Mouse (Mus musculus) kidney, adult 2 months (tissue): ENCODE measurements around the gene Gm4491.

ENCODE experiments used
- CTCF ChIP-seq: fragments of 200-500 bp; conservative IDR thresholded peaks from 2 replicates; pipeline ENCODE4 v1.5.1; 2011; ENCODE audit warnings: low read depth, mild to moderate bottlenecking, control low read depth, low read length, moderate library complexity, mixed read lengths; ENCODE audit not compliant: insufficient read depth, insufficient read length
- POLR2A ChIP-seq: fragments of 200-500 bp; IDR thresholded peaks from one replicate; pipeline ENCODE4 v1.6.1; 2011; ENCODE audit warnings: low read depth, low read length, control low read depth

GRCm38 (mm10) chr14:57145741-57146140 is 30.1 kb upstream of the Gm4491 start:
- no peak for TF ChIP-seq CTCF
- TF ChIP-seq POLR2A: no peak
